Mouse (Mus musculus) limb, embryonic 13.5 days (tissue): Measurements from ENCODE around the gene Ffar4. TPM values are rescaled to one million over a fixed set of nuclear protein-coding genes. Genes with fewer than 3 reads are reported as not detected.

Source experiments
- ATAC-seq: fragments of 200-750 bp; cut with Nextera tagmentation; 2 replicates; pipeline ENCODE4 v1.8.0; 2017; ENCODE audit warnings: low read depth, moderate number of reproducible peaks, moderate TSS enrichment; ENCODE audit not compliant: low FRiP score
- H3K27ac ChIP-seq: fragments of 300-500 bp; sonication (generic); 2 replicates; pipeline ENCODE4 v1.5.1; 2015; ENCODE audit warnings: inconsistent platforms, mild to moderate bottlenecking, moderate library complexity
- H3K27me3 ChIP-seq: fragments of 300-500 bp; sonication (generic); 2 replicates; pipeline ENCODE4 v1.6.1; 2015; ENCODE audit warnings: mild to moderate bottlenecking, inconsistent platforms
- H3K36me3 ChIP-seq: fragments of 300-500 bp; sonication (generic); 2 replicates; pipeline ENCODE4 v1.6.1; 2015; ENCODE audit warnings: inconsistent platforms, mild to moderate bottlenecking, moderate library complexity
- H3K4me1 ChIP-seq: fragments of 300-500 bp; sonication (generic); 2 replicates; pipeline ENCODE4 v1.6.1; 2015; ENCODE audit warnings: inconsistent platforms
- H3K4me2 ChIP-seq: fragments of 300-500 bp; sonication (generic); replicated peaks from 2 replicates; pipeline ENCODE4 v1.6.1; 2015; ENCODE audit warnings: inconsistent platforms, mild to moderate bottlenecking, moderate library complexity
- H3K4me3 ChIP-seq: fragments of 300-500 bp; sonication (generic); 2 replicates; pipeline ENCODE4 v1.5.1; 2015; ENCODE audit warnings: moderate library complexity, mild to moderate bottlenecking, inconsistent platforms
- H3K9ac ChIP-seq: fragments of 300-500 bp; sonication (generic); 2 replicates; pipeline ENCODE4 v1.6.1; 2015; ENCODE audit warnings: mild to moderate bottlenecking, inconsistent platforms
- H3K9me3 ChIP-seq: fragments of 300-500 bp; sonication (generic); 2 replicates; pipeline ENCODE4 v1.6.1; 2016; ENCODE audit warnings: inconsistent platforms
- WGBS: fragments of 180-500 bp; shearing (Covaris S2); methylation state at CpG from one replicate; pipeline ENCODE4 v1.1.7; 2015; 5-methylcytosine and 5-hydroxymethylcytosine counted together
- polyA plus RNA-seq: library from polyadenylated mRNA; unstranded; fragments of >200 nt; fragmentation: Nextera tagmentation; extraction: Ambion mirVana; gene quantifications from 2 replicates; pipeline ENCODE4 v1.2.1, GENCODE M21; 2015

Ffar4 gene
- polyA plus RNA-seq, 1 experiment from 2014 or later = not detected

GRCm38 (mm10) chr19:38111056-38111455 lies 14.2 kb downstream of the Ffar4 start:
- no peak overlapping the region for H3K9ac ChIP-seq
- H3K36me3 ChIP-seq = no peaks in the 10 kb centered on the region
- 79% methylated on average over 8 of the region's 8 CpGs for WGBS
- H3K4me3 ChIP-seq = no peak overlapping the region
- H3K4me1 ChIP-seq = peaks cover 7% of the 10 kb centered on the region
- no peaks in the 10 kb centered on the region for H3K27me3 ChIP-seq
- no peak for ATAC-seq
- H3K9me3 ChIP-seq = no peaks in the 10 kb centered on the region
- H3K27ac ChIP-seq = no peak overlapping the region
- no peak overlapping the region for H3K4me2 ChIP-seq

GRCm38 (mm10) chr19:38112575-38112974 lies 15.7 kb downstream of the Ffar4 start:
- H3K27me3 ChIP-seq = no peaks in the 10 kb centered on the region
- no peak for ATAC-seq
- H3K4me1 ChIP-seq = peaks cover 7% of the 10 kb centered on the region
- no peak overlapping the region for H3K4me3 ChIP-seq
- WGBS = 48% methylated on average over 4 of the region's 4 CpGs
- no peak overlapping the region for H3K27ac ChIP-seq
- H3K36me3 ChIP-seq = no peaks in the 10 kb centered on the region
- H3K9ac ChIP-seq = no peak overlapping the region
- no peaks in the 10 kb centered on the region for H3K9me3 ChIP-seq
- H3K4me2 ChIP-seq = no peak overlapping the region

GRCm38 (mm10) chr19:38114834-38115491 lies 18.1 kb downstream of the Ffar4 start:
- ATAC-seq = no peak
- WGBS = 91% methylated on average over 7 of the region's 7 CpGs
- Histone ChIP-seq H3K36me3 (no peaks in the 10 kb centered on the region), H3K4me2 (no peak overlapping the region), H3K9ac (no peak overlapping the region), H3K9me3 (no peaks in the 10 kb centered on the region), H3K27me3 (peaks cover 6% of the 10 kb centered on the region; the same call in 1 of the 2 replicates), H3K4me3 (no peak overlapping the region), H3K4me1 (peaks cover 7% of the 10 kb centered on the region), H3K27ac (no peak overlapping the region)

- Histone ChIP-seq H3K36me3 (no peaks in the 10 kb centered on the region), H3K4me3 (no peak overlapping the region), H3K27ac (no peak overlapping the region), H3K4me1 (0 out of 2 replicates have a peak, but pooled peaks cover 6% of the 10 kb centered on the region), H3K4me2 (no peak overlapping the region), H3K9me3 (no peaks in the 10 kb centered on the region), H3K27me3 (peaks cover 34% of the 10 kb centered on the region), H3K9ac (no peak overlapping the region)
- WGBS = 83% methylated on average over 5 of the region's 5 CpGs
- no peak for ATAC-seq
Observed at GRCm38 (mm10) chr19:38120123-38120760, 23.4 kb downstream of the Ffar4 start.

GRCm38 (mm10) chr19:38123921-38124320 lies 27.1 kb downstream of the Ffar4 start:
- 33% methylated on average over 9 of the region's 9 CpGs for WGBS
- H3K9me3 ChIP-seq = no peaks in the 10 kb centered on the region
- no peak for ATAC-seq
- peak overlapping the region; percentile 60 for H3K4me3 ChIP-seq
- peak overlapping the region; percentile 82 for H3K4me2 ChIP-seq
- H3K27ac ChIP-seq = no peak overlapping the region
- no peaks in the 10 kb centered on the region for H3K36me3 ChIP-seq
- H3K4me1 ChIP-seq = 0 out of 2 replicates have a peak, but pooled peaks cover 6% of the 10 kb centered on the region
- H3K9ac ChIP-seq = peak overlapping the region; percentile 65; the same call in 1 of the 2 replicates
- H3K27me3 ChIP-seq = peaks cover 29% of the 10 kb centered on the region

- peak overlapping the region; percentile 60 for H3K4me3 ChIP-seq
- 0 out of 2 replicates have a peak, but pooled peaks cover 6% of the 10 kb centered on the region for H3K4me1 ChIP-seq
- no peaks in the 10 kb centered on the region for H3K9me3 ChIP-seq
- no peaks in the 10 kb centered on the region for H3K36me3 ChIP-seq
- H3K4me2 ChIP-seq = peak overlapping the region; percentile 82
- ATAC-seq = peak; percentile 66; the same call in 1 of the 2 replicates
- H3K9ac ChIP-seq = peak overlapping the region; percentile 65
- H3K27me3 ChIP-seq = peaks cover 29% of the 10 kb centered on the region
- WGBS = under 1% methylated on average over 49 of the region's 77 CpGs
- H3K27ac ChIP-seq = no peak overlapping the region
Observed at GRCm38 (mm10) chr19:38124401-38125218, 27.7 kb downstream of the Ffar4 start.

GRCm38 (mm10) chr19:38125219-38125610 lies 28.3 kb downstream of the Ffar4 start, which contains the start of gene Rbp4:
Gene Rbp4 (minus strand): TSS chr19:38125281.
- ATAC-seq = no peak
- Histone ChIP-seq H3K36me3 (no peaks in the 10 kb centered on the region), H3K9me3 (no peaks in the 10 kb centered on the region), H3K27me3 (peaks cover 29% of the 10 kb centered on the region), H3K4me3 (peak within 1 kb of the TSS; percentile 60), H3K4me2 (peak within 1 kb of the TSS; percentile 82), H3K9ac (peak within 1 kb of the TSS; percentile 65), H3K27ac (no peak within 1 kb of the TSS), H3K4me1 (0 out of 2 replicates have a peak, but pooled peaks cover 6% of the 10 kb centered on the region)
- WGBS = 62% methylated on average over 6 of the region's 6 CpGs

- Histone ChIP-seq H3K4me1 (0 out of 2 replicates have a peak, but pooled peaks cover 6% of the 10 kb centered on the region), H3K27ac (no peak overlapping the region), H3K4me3 (no peak overlapping the region), H3K27me3 (peaks cover 29% of the 10 kb centered on the region), H3K36me3 (no peaks in the 10 kb centered on the region), H3K9ac (no peak overlapping the region), H3K4me2 (no peak overlapping the region), H3K9me3 (no peaks in the 10 kb centered on the region)
- no peak for ATAC-seq
- WGBS = 69% methylated on average over 8 of the region's 8 CpGs
Observed at GRCm38 (mm10) chr19:38126656-38127055, 29.8 kb downstream of the Ffar4 start.

- Histone ChIP-seq H3K9ac (no peak within 1 kb of the TSS), H3K27ac (no peak within 1 kb of the TSS), H3K36me3 (no peaks in the 10 kb centered on the region), H3K4me1 (no peaks in the 10 kb centered on the region), H3K9me3 (no peaks in the 10 kb centered on the region), H3K4me2 (no peak within 1 kb of the TSS), H3K4me3 (no peak within 1 kb of the TSS), H3K27me3 (no peaks in the 10 kb centered on the region)
- no peak for ATAC-seq
- 62% methylated on average over 6 of the region's 6 CpGs for WGBS
Observed at GRCm38 (mm10) chr19:38132481-38132880, 35.6 kb downstream of the Ffar4 start, which contains the start of gene Pde6c. Gene Pde6c (plus strand): TSS chr19:38132781.

GRCm38 (mm10) chr19:38133986-38134385 lies 37.1 kb downstream of the Ffar4 start:
- Histone ChIP-seq H3K9me3 (no peaks in the 10 kb centered on the region), H3K4me2 (no peak overlapping the region), H3K27me3 (no peaks in the 10 kb centered on the region), H3K9ac (no peak overlapping the region), H3K4me1 (no peaks in the 10 kb centered on the region), H3K27ac (no peak overlapping the region), H3K36me3 (no peaks in the 10 kb centered on the region), H3K4me3 (no peak overlapping the region)
- ATAC-seq = no peak
- 70% methylated on average over 11 of the region's 11 CpGs for WGBS

- H3K4me3 ChIP-seq = no peak overlapping the region
- H3K9ac ChIP-seq = no peak overlapping the region
- no peaks in the 10 kb centered on the region for H3K9me3 ChIP-seq
- no peak overlapping the region for H3K4me2 ChIP-seq
- H3K27me3 ChIP-seq = no peaks in the 10 kb centered on the region
- no peak overlapping the region for H3K27ac ChIP-seq
- H3K4me1 ChIP-seq = no peaks in the 10 kb centered on the region
- WGBS = 84% methylated on average over 6 of the region's 6 CpGs
- H3K36me3 ChIP-seq = no peaks in the 10 kb centered on the region
- no peak for ATAC-seq
Observed at GRCm38 (mm10) chr19:38134806-38135205, 37.9 kb downstream of the Ffar4 start.
